Mouse (Mus musculus) liver, adult 2 months (tissue): ENCODE results near the gene Pparg. TPM values are rescaled to one million over a fixed set of nuclear protein-coding genes. Genes with fewer than 3 reads are reported as not detected.
A peak's percentile ranks its signal among the peaks of the same experiment; 100 is the strongest.

Experiments
- DNase-seq: peaks from one replicate; pipeline ENCODE4 v3.0.0-alpha.2; 2011; ENCODE audit warnings: low read depth, low spot score; ENCODE audit errors: extremely low read depth
- H3K27ac ChIP-seq: fragments of 200-500 bp; replicated peaks from 2 replicates; pipeline ENCODE4 v1.5.1; 2012; ENCODE audit warnings: low read depth, mild to moderate bottlenecking, control low read depth, inconsistent platforms, low read length; ENCODE audit not compliant: insufficient read depth
- H3K27me3 ChIP-seq: fragments of 200-500 bp; 2 replicates; pipeline ENCODE4 v1.6.1; 2012; ENCODE audit warnings: mild to moderate bottlenecking, moderate library complexity, low read length, inconsistent platforms; ENCODE audit not compliant: control insufficient read depth, insufficient read depth
- H3K36me3 ChIP-seq: fragments of 200-500 bp; 2 replicates; pipeline ENCODE4 v1.6.1; 2012; ENCODE audit warnings: low read length, inconsistent platforms; ENCODE audit not compliant: control insufficient read depth, insufficient read depth
- H3K4me1 ChIP-seq: fragments of 200-500 bp; 2 replicates; pipeline ENCODE4 v1.6.1; 2011; ENCODE audit warnings: low read length; ENCODE audit not compliant: control insufficient read depth, insufficient read depth
- H3K4me3 ChIP-seq: fragments of 200-500 bp; 2 replicates; pipeline ENCODE4 v1.5.1; 2011; ENCODE audit warnings: low read depth, mild to moderate bottlenecking, control low read depth, low read length, moderate library complexity; ENCODE audit not compliant: insufficient read depth
- H3K79me2 ChIP-seq: fragments of 200-500 bp; 2 replicates; pipeline ENCODE4 v1.6.1; 2012; ENCODE audit warnings: inconsistent platforms, mild to moderate bottlenecking, low read length, moderate library complexity; ENCODE audit not compliant: control insufficient read depth, insufficient read depth
- H3K9ac ChIP-seq: fragments of 200-500 bp; 2 replicates; pipeline ENCODE4 v1.6.1; 2012; ENCODE audit warnings: low read depth, mild to moderate bottlenecking, control low read depth, inconsistent platforms, low read length
- CTCF ChIP-seq: fragments of 200-500 bp; IDR thresholded peaks from 2 replicates; pipeline ENCODE4 v1.5.1; 2011; ENCODE audit warnings: low read depth, low read length, control low read depth
- POLR2A ChIP-seq: fragments of 200-500 bp; IDR thresholded peaks from 2 replicates; pipeline ENCODE4 v1.6.1; 2011; ENCODE audit warnings: low read length, control low read depth; ENCODE audit not compliant: insufficient read depth; ENCODE audit errors: extremely low read depth
- WGBS: fragments of 180-500 bp; shearing (Covaris S2); methylation state at CpG from one replicate; pipeline ENCODE4 v1.1.7; 2018; 5-methylcytosine and 5-hydroxymethylcytosine counted together
- polyA plus RNA-seq: library from polyadenylated mRNA; depleted of rRNA; stranded (reverse); fragments of >200 nt; gene quantifications from 2 replicates; pipeline ENCODE4 v1.2.3, GENCODE M21; 2012
- total RNA-seq: library from RNA; depleted of rRNA; stranded (reverse); fragments of >200 nt; gene quantifications from 2 replicates; pipeline ENCODE4 v1.2.3, GENCODE M21; 2014

Gene Pparg
- total and polyA plus RNA-seq, 2 experiments, result 6.2 to 8.9 TPM

DNA sequence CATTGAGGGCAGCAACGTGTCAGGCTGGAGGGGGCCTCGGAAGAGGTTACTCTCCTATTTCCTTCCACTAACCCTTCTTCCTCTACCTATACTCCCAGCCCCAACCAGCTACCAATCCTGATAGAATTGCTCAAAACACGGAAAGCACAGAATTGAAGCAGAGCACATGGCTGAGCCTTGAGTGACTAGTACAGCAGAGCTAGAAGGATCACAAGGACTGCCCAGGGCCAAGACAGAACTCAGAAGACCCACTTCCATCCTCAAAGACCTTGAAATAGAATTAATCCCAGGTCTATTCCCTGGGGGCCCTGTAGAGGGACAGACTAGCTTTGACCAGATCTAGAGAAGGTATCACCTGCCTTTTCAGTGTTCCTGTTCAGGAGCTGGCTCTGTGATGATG, 120.9 kb downstream of the Pparg start:
- H3K4me1 ChIP-seq, result peaks cover 23% of the 10 kb centered on the region; the same call in 1 of the 2 replicates
- no peak overlapping the region for H3K9ac ChIP-seq
- H3K36me3 ChIP-seq, result no peaks in the 10 kb centered on the region
- DNase-seq, result no peak
- no peaks in the 10 kb centered on the region for H3K27me3 ChIP-seq
- TF ChIP-seq POLR2A, result no peak
- TF ChIP-seq CTCF, result no peak
- 80% methylated on average over 3 of the region's 3 CpGs for WGBS
- H3K79me2 ChIP-seq, result no peaks in the 10 kb centered on the region
- H3K4me3 ChIP-seq, result no peak overlapping the region
- no peak overlapping the region for H3K27ac ChIP-seq

- 79% methylated on average over 6 of the region's 6 CpGs for WGBS
- Histone ChIP-seq H3K79me2 (no peaks in the 10 kb centered on the region), H3K9ac (no peak overlapping the region), H3K27ac (no peak overlapping the region), H3K4me3 (no peak overlapping the region), H3K4me1 (peaks cover 3% of the 10 kb centered on the region; the same call in 1 of the 2 replicates), H3K27me3 (no peaks in the 10 kb centered on the region), H3K36me3 (no peaks in the 10 kb centered on the region)
- TF ChIP-seq POLR2A (no peak), CTCF (no peak)
- no peak for DNase-seq
Measured at GRCm38 (mm10) chr6:115485635-115486034, 124.9 kb downstream of the Pparg start.

DNA sequence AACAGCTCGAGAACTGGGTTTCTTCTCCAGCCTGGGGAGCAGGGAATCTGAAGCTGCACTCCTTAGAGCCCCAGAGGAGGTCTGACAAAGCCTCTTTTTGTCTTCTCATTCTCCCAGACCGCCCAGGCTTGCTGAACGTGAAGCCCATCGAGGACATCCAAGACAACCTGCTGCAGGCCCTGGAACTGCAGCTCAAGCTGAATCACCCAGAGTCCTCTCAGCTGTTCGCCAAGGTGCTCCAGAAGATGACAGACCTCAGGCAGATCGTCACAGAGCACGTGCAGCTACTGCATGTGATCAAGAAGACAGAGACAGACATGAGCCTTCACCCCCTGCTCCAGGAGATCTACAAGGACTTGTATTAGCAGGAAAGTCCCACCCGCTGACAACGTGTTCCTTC, 129.1 kb downstream of the Pparg start:
- Histone ChIP-seq H3K79me2 (no peaks in the 10 kb centered on the region), H3K4me1 (peaks cover 6% of the 10 kb centered on the region), H3K27me3 (no peaks in the 10 kb centered on the region), H3K27ac (no peak overlapping the region), H3K4me3 (no peak overlapping the region), H3K36me3 (no peaks in the 10 kb centered on the region), H3K9ac (no peak overlapping the region)
- 92% methylated on average over 9 of the region's 9 CpGs for WGBS
- no peak for TF ChIP-seq CTCF
- no peak for TF ChIP-seq POLR2A
- no peak for DNase-seq

GRCm38 (mm10) chr6:115492952-115493613, 132.3 kb downstream of the Pparg start:
- Histone ChIP-seq H3K27me3 (no peaks in the 10 kb centered on the region), H3K9ac (no peak overlapping the region), H3K27ac (no peak overlapping the region), H3K79me2 (no peaks in the 10 kb centered on the region), H3K4me1 (peaks cover 6% of the 10 kb centered on the region), H3K4me3 (no peak overlapping the region), H3K36me3 (no peaks in the 10 kb centered on the region)
- TF ChIP-seq CTCF (no peak), POLR2A (no peak)
- no peak for DNase-seq
- WGBS, result 80% methylated on average over 11 of the region's 11 CpGs

- H3K79me2 ChIP-seq, result no peaks in the 10 kb centered on the region
- no peaks in the 10 kb centered on the region for H3K36me3 ChIP-seq
- peak; percentile 82 for DNase-seq
- peaks cover 6% of the 10 kb centered on the region for H3K4me1 ChIP-seq
- H3K27ac ChIP-seq, result peak overlapping the region; percentile 11
- H3K27me3 ChIP-seq, result no peaks in the 10 kb centered on the region
- no peak overlapping the region for H3K4me3 ChIP-seq
- TF ChIP-seq POLR2A, result no peak
- no peak overlapping the region for H3K9ac ChIP-seq
Measured at GRCm38 (mm10) chr6:115493824-115494223, 133.1 kb downstream of the Pparg start.

DNA sequence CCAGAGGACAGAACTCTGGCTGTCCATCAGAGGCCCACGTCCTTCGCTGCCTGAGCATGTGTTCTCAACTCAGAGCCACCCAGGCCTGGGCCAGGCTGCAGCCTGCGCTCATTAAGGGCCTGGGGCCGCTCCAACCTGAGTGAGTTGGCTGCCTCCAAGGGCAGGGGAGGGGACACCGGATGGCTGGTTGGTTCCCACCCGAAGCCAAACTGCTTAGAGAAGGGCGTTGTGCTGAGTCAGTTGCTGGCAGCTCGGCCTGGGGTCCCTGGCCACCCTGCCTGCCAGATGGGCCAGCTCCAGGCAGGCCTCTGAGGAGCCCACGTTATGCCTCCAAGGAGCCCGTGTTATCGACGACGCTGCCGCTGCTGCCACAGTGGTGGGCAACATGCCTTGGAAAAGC, 138.8 kb downstream of the Pparg start:
- TF ChIP-seq POLR2A, result no peak
- no peaks in the 10 kb centered on the region for H3K79me2 ChIP-seq
- H3K9ac ChIP-seq, result no peak overlapping the region
- no peak for DNase-seq
- no peaks in the 10 kb centered on the region for H3K36me3 ChIP-seq
- no peaks in the 10 kb centered on the region for H3K27me3 ChIP-seq
- H3K4me1 ChIP-seq, result 0 out of 2 replicates have a peak, but pooled peaks cover 2% of the 10 kb centered on the region
- H3K27ac ChIP-seq, result no peak overlapping the region
- WGBS, result 92% methylated on average over 14 of the region's 14 CpGs
- no peak overlapping the region for H3K4me3 ChIP-seq
